Mouse (Mus musculus) heart, adult 2 months (tissue): ENCODE data around the gene Myl3.

ENCODE experiments used
- CTCF ChIP-seq: fragments of 200-600 bp; IDR thresholded peaks from 2 replicates; pipeline ENCODE4 v1.8.1; 2022; ENCODE audit warnings: antibody characterized with exemption, mild to moderate bottlenecking, moderate library complexity
- EP300 ChIP-seq: fragments of 200-500 bp; IDR thresholded peaks from 2 replicates; pipeline ENCODE4 v1.6.1; 2011; ENCODE audit warnings: low read depth, low read length, control low read depth; ENCODE audit not compliant: insufficient read depth
- POLR2A ChIP-seq: fragments of 200-500 bp; IDR thresholded peaks from 2 replicates; pipeline ENCODE4 v1.6.1; 2011; ENCODE audit warnings: mild to moderate bottlenecking, low read depth, low read length, control low read depth; ENCODE audit not compliant: insufficient read depth

DNA sequence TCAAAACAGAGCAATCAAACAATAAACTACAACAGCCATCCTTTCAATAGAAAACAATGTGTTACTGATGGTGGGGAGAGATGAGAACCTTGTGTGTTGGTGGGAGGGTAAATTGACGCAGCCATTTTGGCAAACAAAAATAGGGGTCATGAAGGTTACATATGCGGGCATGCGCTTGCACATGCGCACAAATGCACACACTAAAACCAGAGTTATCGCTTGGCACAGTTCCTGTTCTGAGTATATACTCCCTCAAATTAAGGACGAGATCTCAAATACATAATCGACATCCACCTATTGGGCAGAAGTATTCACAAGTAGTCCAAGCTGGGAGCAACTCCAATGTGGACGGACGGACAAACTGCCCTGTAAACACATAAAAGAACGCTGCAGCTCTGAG lies 30.7 kb downstream of the Myl3 start:
- TF ChIP-seq CTCF (no peak), EP300 (0 out of 2 replicates have a peak, but pooled peaks have one; percentile 48), POLR2A (peak; percentile 58; the same call in 1 of the 2 replicates)
